Mouse (Mus musculus) lung, embryonic 15.5 days (tissue): Measurements from ENCODE around the gene 1190005I06Rik. TPM values are rescaled to one million over a fixed set of nuclear protein-coding genes. Genes with fewer than 3 reads are reported as not detected.

Source experiments
- ATAC-seq: fragments of 200-750 bp; cut with Nextera tagmentation; 2 replicates; pipeline ENCODE4 v1.8.0; 2017; ENCODE audit warnings: moderate number of reproducible peaks, borderline replicate concordance; ENCODE audit not compliant: low FRiP score, low TSS enrichment; ENCODE audit errors: extremely low read depth
- H3K27ac ChIP-seq: fragments of 300-500 bp; sonication (generic); 2 replicates; pipeline ENCODE4 v1.5.1; 2015; ENCODE audit warnings: moderate library complexity, mild to moderate bottlenecking, inconsistent platforms
- H3K27me3 ChIP-seq: fragments of 300-500 bp; sonication (generic); 2 replicates; pipeline ENCODE4 v1.6.1; 2015; ENCODE audit warnings: inconsistent platforms
- H3K36me3 ChIP-seq: fragments of 300-500 bp; sonication (generic); 2 replicates; pipeline ENCODE4 v1.6.1; 2015; ENCODE audit warnings: inconsistent platforms
- H3K4me1 ChIP-seq: fragments of 300-500 bp; sonication (generic); 2 replicates; pipeline ENCODE4 v1.6.1; 2015; ENCODE audit warnings: inconsistent platforms
- H3K4me2 ChIP-seq: fragments of 300-500 bp; sonication (generic); 2 replicates; pipeline ENCODE4 v1.6.1; 2015; ENCODE audit warnings: inconsistent platforms, mild to moderate bottlenecking, moderate library complexity
- H3K4me3 ChIP-seq: fragments of 300-500 bp; sonication (generic); 2 replicates; pipeline ENCODE4 v1.5.1; 2015; ENCODE audit warnings: mild to moderate bottlenecking, inconsistent platforms
- H3K9ac ChIP-seq: fragments of 300-500 bp; sonication (generic); 2 replicates; pipeline ENCODE4 v1.6.1; 2015; ENCODE audit warnings: inconsistent platforms
- H3K9me3 ChIP-seq: fragments of 300-500 bp; sonication (generic); 2 replicates; pipeline ENCODE4 v1.6.1; 2016; ENCODE audit warnings: inconsistent platforms
- WGBS: fragments of 180-500 bp; shearing (Covaris S2); methylation state at CpG from one replicate; pipeline ENCODE4 v1.1.7; 2015; 5-methylcytosine and 5-hydroxymethylcytosine counted together
- polyA plus RNA-seq: library from polyadenylated mRNA; unstranded; fragments of >200 nt; fragmentation: Nextera tagmentation; extraction: Ambion mirVana; gene quantifications from 2 replicates; pipeline ENCODE4 v1.2.1, GENCODE M21; 2015

Gene 1190005I06Rik
- polyA plus RNA-seq, 1 experiment from 2014 or later: 5.8 TPM

- Histone ChIP-seq H3K27me3 (no peaks in the 10 kb centered on the region), H3K4me2 (no peak overlapping the region), H3K4me3 (no peak overlapping the region), H3K9me3 (no peaks in the 10 kb centered on the region), H3K27ac (no peak overlapping the region), H3K9ac (no peak overlapping the region), H3K36me3 (peaks cover 7% of the 10 kb centered on the region; the same call in 1 of the 2 replicates), H3K4me1 (peaks cover 71% of the 10 kb centered on the region)
- 91% methylated on average over 5 of the region's 5 CpGs for whole genome bisulfite sequencing
- ATAC-seq: no peak
Measured at GRCm38 (mm10) chr8:120560535-120560934, 86.9 kb downstream of the 1190005I06Rik start.

GRCm38 (mm10) chr8:120559654-120560053 lies 87.8 kb downstream of the 1190005I06Rik start:
- Histone ChIP-seq H3K27ac (no peak overlapping the region), H3K4me2 (no peak overlapping the region), H3K9me3 (no peaks in the 10 kb centered on the region), H3K4me3 (no peak overlapping the region), H3K36me3 (peaks cover 8% of the 10 kb centered on the region; the same call in 1 of the 2 replicates), H3K27me3 (no peaks in the 10 kb centered on the region), H3K4me1 (peaks cover 64% of the 10 kb centered on the region), H3K9ac (no peak overlapping the region)
- ATAC-seq: no peak
- WGBS: 73% methylated on average over 11 of the region's 11 CpGs

Other genes starting within 250 kb of the 1190005I06Rik start
- gene Gins2, start 58.3 kb downstream of the 1190005I06Rik start, polyA plus RNA-seq: 117 and 124 TPM in 2 replicates
- 2.3 TPM in 2 replicates for gene Gm27021, start 20.4 kb upstream of the 1190005I06Rik start, polyA plus RNA-seq
- gene Cox4i1, start 20.6 kb upstream of the 1190005I06Rik start, polyA plus RNA-seq: 1,022 and 1,082 TPM in 2 replicates
- 264 and 278 TPM in 2 replicates for gene Emc8, start 20.9 kb upstream of the 1190005I06Rik start, polyA plus RNA-seq
- 16.4 and 18.1 TPM in 2 replicates for gene Irf8, start 88.7 kb upstream of the 1190005I06Rik start, polyA plus RNA-seq